In genomic region chr15:78066475-78066874, GRCm38 (mm10) we compare ENCODE assay signal across 8 mouse cellular contexts. TPM values are rescaled to one million over a fixed set of nuclear protein-coding genes. Genes with fewer than 3 reads are reported as not detected.
A peak's percentile ranks its signal among the peaks of the same experiment; 100 is the strongest.
DNase-seq lines count a peak whose midpoint lies in the region; ATAC-seq and TF ChIP-seq lines count a peak whose summit lies in the region.

No protein-coding gene starts in this region.

- H3K27ac ChIP-seq in kidney, adult 2 months (ENCODE audit: insufficient read depth, low read depth, low read length) = no peak overlapping the region
- no peak overlapping the region for H3K27ac ChIP-seq in forebrain, embryonic 13.5 days

- ATAC-seq in forebrain, embryonic 13.5 days = no peak

- H3K9me3 ChIP-seq in forebrain, embryonic 13.5 days (replicated peaks) = no peaks in the 10 kb centered on the region

- H3K36me3 ChIP-seq in kidney, adult 2 months (ENCODE audit: control insufficient read depth, insufficient read depth, low read length) = no peaks in the 10 kb centered on the region
- no peaks in the 10 kb centered on the region for H3K36me3 ChIP-seq in forebrain, embryonic 13.5 days (ENCODE audit: poor library complexity, severe bottlenecking)

- WGBS in kidney, adult 2 months = 1% methylated on average over 5 of the region's 5 CpGs
- 2% methylated on average over 5 of the region's 5 CpGs for WGBS in forebrain, embryonic 13.5 days

- H3K27me3 ChIP-seq in kidney, adult 2 months (replicated peaks; ENCODE audit: control insufficient read depth, insufficient read depth, low read length) = no peaks in the 10 kb centered on the region
- H3K27me3 ChIP-seq in forebrain, embryonic 13.5 days = no peaks in the 10 kb centered on the region

- H3K4me3 ChIP-seq in kidney, adult 2 months (ENCODE audit: insufficient read depth, low read depth, low read length) = no peak overlapping the region
- H3K4me3 ChIP-seq in forebrain, embryonic 13.5 days = no peak overlapping the region

- H3K4me2 ChIP-seq in forebrain, embryonic 13.5 days = no peak overlapping the region

- H3K9ac ChIP-seq in forebrain, embryonic 13.5 days = no peak overlapping the region

- TF ChIP-seq CTCF in kidney, adult 2 months (conservative IDR thresholded peaks at IDR 0.05; ENCODE audit: insufficient read depth, insufficient read length, low read depth, low read length) = no peak

- TF ChIP-seq POLR2A in kidney, adult 2 months (IDR thresholded peaks at IDR 0.05; ENCODE audit: low read depth, low read length) = no peak

- no peaks in the 10 kb centered on the region for H3K4me1 ChIP-seq in kidney, adult 2 months (ENCODE audit: control insufficient read depth, insufficient read depth, low read length)
- 0 out of 2 replicates have a peak, but pooled peaks cover 4% of the 10 kb centered on the region for H3K4me1 ChIP-seq in forebrain, embryonic 13.5 days

- peak; percentile 54 for DNase-seq in kidney, adult 2 months
- DNase-seq in kidney, adult 11 months = no peak
- DNase-seq in R1 (ENCODE audit: low read depth, low spot score) = peak; percentile 81
- peak; percentile 7 for DNase-seq in fibroblast of lung, adult 2 months (ENCODE audit: low read depth)
- DNase-seq in lung, adult 18-20 months = peak; percentile 10 to 14
- peak; percentile 44 for DNase-seq in thymus, postnatal 0 days (ENCODE audit: low spot score)
- no peak for DNase-seq in right cerebral cortex, postnatal 36 days (ENCODE audit: low spot score in 2 of 2)

RNA-seq across cellular contexts. Expression of gene Cacng2, which starts 53.4 kb away (rescaled TPM):
- polyA plus RNA-seq in kidney, adult 2 months (2012; rRNA removed) = 0.02 TPM in 1 of 2 replicates, not detected in the other
- polyA plus RNA-seq in thymus, postnatal 0 days (2015; fragmentation: Nextera tagmentation; extraction: Ambion mirVana) = not detected in 2 replicates
- polyA plus RNA-seq in forebrain, embryonic 13.5 days (2015; fragmentation: Nextera tagmentation; extraction: Ambion mirVana) = 3.5 and 4.4 TPM in 2 replicates

Comparison
In these comparisons a context has a peak if more than half of its experiments do, and no peak if none do; other contexts are left out.
1. DNase-seq: peak in kidney, adult 2 months (single experiment), R1 (single experiment), fibroblast of lung, adult 2 months (single experiment), lung, adult 18-20 months (2 of 2) and thymus, postnatal 0 days (single experiment); none in kidney, adult 11 months (single experiment) and right cerebral cortex, postnatal 36 days (0 of 2).